Mouse (Mus musculus): ENCODE results near the gene Gucd1. TPM values are rescaled to one million over a fixed set of nuclear protein-coding genes. Genes with fewer than 3 reads are reported as not detected.

Gene Gucd1
- polyA plus RNA-seq, 2 experiments, result 34.0 to 39.2 TPM

- WGBS, result 85% methylated on average over 13 of the region's 13 CpGs
- Histone ChIP-seq H3K4me2 (replicated peaks; ENCODE audit: low read depth, low read length, severe bottlenecking) (no peak overlapping the region), H3K4me3 (replicated peaks; ENCODE audit: low read length) (no peak overlapping the region), H3K9ac (ENCODE audit: low read depth, low read length, severe bottlenecking) (no peak overlapping the region), H3K9me3 (ENCODE audit: control insufficient read depth, low read length) (no peaks in the 10 kb centered on the region), H3K36me3 (ENCODE audit: control insufficient read depth, insufficient read depth, low read length) (no peaks in the 10 kb centered on the region), H3K27ac (replicated peaks; ENCODE audit: low read depth, low read length) (no peak overlapping the region), H3K27me3 (ENCODE audit: control insufficient read depth, insufficient read depth, low read length) (no peaks in the 10 kb centered on the region), H3K4me1 (ENCODE audit: control insufficient read depth, insufficient read depth, low read length) (no peaks in the 10 kb centered on the region)
- DNase-seq (ENCODE audit: low spot score) (no peak), ATAC-seq (ENCODE audit: low FRiP score, low read depth) (no peak)
- TF ChIP-seq POLR2A (IDR thresholded peaks at IDR 0.05; ENCODE audit: borderline replicate concordance, extremely low read depth, insufficient read depth, insufficient read length), result no peak
Measured at GRCm38 (mm10) chr10:75428049-75429003, 89.4 kb downstream of the Gucd1 start.

- no peak overlapping the region for H3K27ac ChIP-seq (replicated peaks; ENCODE audit: low read depth, low read length)
- no peaks in the 10 kb centered on the region for H3K36me3 ChIP-seq (ENCODE audit: control insufficient read depth, insufficient read depth, low read length)
- ATAC-seq (ENCODE audit: low FRiP score, low read depth), result no peak
- H3K27me3 ChIP-seq (ENCODE audit: control insufficient read depth, insufficient read depth, low read length), result no peaks in the 10 kb centered on the region
- no peak overlapping the region for H3K4me2 ChIP-seq (replicated peaks; ENCODE audit: low read depth, low read length, severe bottlenecking)
- H3K9ac ChIP-seq (ENCODE audit: low read depth, low read length, severe bottlenecking), result no peak overlapping the region
- H3K4me3 ChIP-seq (replicated peaks; ENCODE audit: low read length), result no peak overlapping the region
- H3K9me3 ChIP-seq (ENCODE audit: control insufficient read depth, low read length), result no peaks in the 10 kb centered on the region
- H3K4me1 ChIP-seq (ENCODE audit: control insufficient read depth, insufficient read depth, low read length), result no peaks in the 10 kb centered on the region
- DNase-seq (ENCODE audit: low spot score), result no peak
- TF ChIP-seq POLR2A (IDR thresholded peaks at IDR 0.05; ENCODE audit: borderline replicate concordance, extremely low read depth, insufficient read depth, insufficient read length), result no peak
- 93% methylated on average over 10 of the region's 10 CpGs for WGBS
Measured at GRCm38 (mm10) chr10:75424498-75424901, 93.3 kb downstream of the Gucd1 start.

DNA sequence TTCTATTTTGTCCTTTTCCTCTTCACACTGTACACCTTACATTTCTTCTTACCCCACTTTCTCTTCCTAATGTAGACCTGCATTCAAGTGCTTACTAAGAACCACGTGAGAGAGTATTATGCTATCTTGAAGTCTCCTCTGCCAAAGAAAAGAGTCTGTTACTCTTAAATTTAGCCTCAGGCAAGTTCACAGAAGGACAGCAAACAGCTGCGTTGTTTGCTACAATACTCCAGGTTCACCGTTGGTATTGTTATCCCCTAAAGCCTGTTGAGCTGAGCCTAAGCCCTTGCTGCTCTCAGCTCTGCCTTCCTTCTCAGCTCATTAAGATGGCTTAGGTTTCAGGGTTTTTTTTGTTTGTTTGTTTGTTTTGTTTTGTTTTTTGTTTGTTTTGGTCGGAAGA is 99.0 kb downstream of the Gucd1 start:
- DNase-seq (ENCODE audit: low spot score), result no peak
- H3K36me3 ChIP-seq (ENCODE audit: control insufficient read depth, insufficient read depth, low read length), result no peaks in the 10 kb centered on the region
- no peaks in the 10 kb centered on the region for H3K4me1 ChIP-seq (ENCODE audit: control insufficient read depth, insufficient read depth, low read length)
- WGBS, result 66% methylated on average over 4 of the region's 4 CpGs
- no peak for ATAC-seq (ENCODE audit: low FRiP score, low read depth)
- no peak overlapping the region for H3K27ac ChIP-seq (replicated peaks; ENCODE audit: low read depth, low read length)
- no peaks in the 10 kb centered on the region for H3K27me3 ChIP-seq (ENCODE audit: control insufficient read depth, insufficient read depth, low read length)
- H3K4me2 ChIP-seq (replicated peaks; ENCODE audit: low read depth, low read length, severe bottlenecking), result no peak overlapping the region
- no peaks in the 10 kb centered on the region for H3K9me3 ChIP-seq (ENCODE audit: control insufficient read depth, low read length)
- TF ChIP-seq POLR2A (IDR thresholded peaks at IDR 0.05; ENCODE audit: borderline replicate concordance, extremely low read depth, insufficient read depth, insufficient read length), result no peak
- no peak overlapping the region for H3K4me3 ChIP-seq (replicated peaks; ENCODE audit: low read length)
- no peak overlapping the region for H3K9ac ChIP-seq (ENCODE audit: low read depth, low read length, severe bottlenecking)

DNA sequence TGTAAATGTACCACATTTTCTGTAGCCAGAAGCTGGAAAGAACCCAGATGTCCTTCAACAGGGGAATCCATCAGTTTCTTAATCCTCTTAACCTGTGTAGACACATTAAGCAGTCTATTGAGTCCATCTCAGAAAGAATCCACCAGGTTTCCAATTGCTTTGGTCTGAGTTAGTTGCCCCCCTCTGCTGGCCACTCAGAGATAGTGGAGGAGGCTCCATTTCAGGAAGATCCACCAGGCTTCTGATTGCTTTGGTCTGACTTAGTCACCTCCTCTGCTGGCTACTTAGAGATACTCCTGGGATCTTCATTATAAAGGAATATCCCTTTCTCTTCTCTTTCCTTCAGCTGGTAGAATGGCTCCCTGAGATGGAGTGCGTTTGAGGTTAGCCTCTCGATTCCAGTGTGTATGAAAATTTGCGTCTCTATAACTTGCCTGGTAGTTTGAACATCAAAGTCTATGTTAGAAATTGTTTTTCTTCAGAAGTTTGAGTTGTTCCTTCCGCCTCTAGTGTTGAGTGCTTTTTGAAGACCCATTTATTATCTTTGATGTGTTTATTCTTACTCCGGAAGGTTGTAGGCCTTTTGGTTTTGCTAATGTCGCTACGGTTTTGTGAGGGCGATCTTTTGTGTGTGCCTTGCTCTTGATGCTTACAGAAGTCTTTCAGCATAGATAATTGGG is 100.3 kb downstream of the Gucd1 start:
- no peak overlapping the region for H3K9ac ChIP-seq (ENCODE audit: low read depth, low read length, severe bottlenecking)
- ATAC-seq (ENCODE audit: low FRiP score, low read depth) (no peak), DNase-seq (ENCODE audit: low spot score) (no peak)
- H3K4me3 ChIP-seq (replicated peaks; ENCODE audit: low read length), result no peak overlapping the region
- no peaks in the 10 kb centered on the region for H3K36me3 ChIP-seq (ENCODE audit: control insufficient read depth, insufficient read depth, low read length)
- no peaks in the 10 kb centered on the region for H3K4me1 ChIP-seq (ENCODE audit: control insufficient read depth, insufficient read depth, low read length)
- H3K27me3 ChIP-seq (ENCODE audit: control insufficient read depth, insufficient read depth, low read length), result no peaks in the 10 kb centered on the region
- no peak overlapping the region for H3K4me2 ChIP-seq (replicated peaks; ENCODE audit: low read depth, low read length, severe bottlenecking)
- no peak for TF ChIP-seq POLR2A (IDR thresholded peaks at IDR 0.05; ENCODE audit: borderline replicate concordance, extremely low read depth, insufficient read depth, insufficient read length)
- no peaks in the 10 kb centered on the region for H3K9me3 ChIP-seq (ENCODE audit: control insufficient read depth, low read length)
- H3K27ac ChIP-seq (replicated peaks; ENCODE audit: low read depth, low read length), result no peak overlapping the region
- 91% methylated on average over 8 of the region's 8 CpGs for WGBS

DNA sequence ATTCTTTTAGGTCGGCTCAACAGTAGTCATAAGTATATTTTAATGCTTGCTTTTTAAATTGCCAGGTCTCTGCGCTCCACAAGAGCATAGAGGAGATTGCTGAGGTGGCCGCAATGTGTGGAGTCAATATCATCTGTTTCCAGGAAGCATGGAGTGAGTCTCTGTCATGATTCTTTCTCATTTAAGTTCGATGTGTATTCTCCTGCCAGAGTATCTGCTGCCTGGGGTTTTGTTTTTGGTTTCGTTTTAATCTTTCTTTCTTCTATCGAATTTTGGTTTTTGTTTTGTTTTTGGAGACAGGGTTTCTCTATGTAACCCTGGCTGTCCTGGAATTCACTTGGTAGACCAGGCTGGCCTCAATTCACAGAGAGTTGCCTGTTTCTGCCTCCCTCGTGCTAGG is 102.8 kb downstream of the Gucd1 start:
- no peak for DNase-seq (ENCODE audit: low spot score)
- H3K4me3 ChIP-seq (replicated peaks; ENCODE audit: low read length), result no peak overlapping the region
- no peak overlapping the region for H3K27ac ChIP-seq (replicated peaks; ENCODE audit: low read depth, low read length)
- H3K27me3 ChIP-seq (ENCODE audit: control insufficient read depth, insufficient read depth, low read length), result no peaks in the 10 kb centered on the region
- no peaks in the 10 kb centered on the region for H3K36me3 ChIP-seq (ENCODE audit: control insufficient read depth, insufficient read depth, low read length)
- no peaks in the 10 kb centered on the region for H3K9me3 ChIP-seq (ENCODE audit: control insufficient read depth, low read length)
- 84% methylated on average over 7 of the region's 7 CpGs for WGBS
- no peaks in the 10 kb centered on the region for H3K4me1 ChIP-seq (ENCODE audit: control insufficient read depth, insufficient read depth, low read length)
- H3K4me2 ChIP-seq (replicated peaks; ENCODE audit: low read depth, low read length, severe bottlenecking), result no peak overlapping the region
- no peak overlapping the region for H3K9ac ChIP-seq (ENCODE audit: low read depth, low read length, severe bottlenecking)
- no peak for ATAC-seq (ENCODE audit: low FRiP score, low read depth)
- no peak for TF ChIP-seq POLR2A (IDR thresholded peaks at IDR 0.05; ENCODE audit: borderline replicate concordance, extremely low read depth, insufficient read depth, insufficient read length)

Data from limb, embryonic 14.5 days (tissue).